Mouse (Mus musculus) limb, embryonic 11.5 days (tissue): ENCODE measurements around the gene B830017H08Rik. TPM values are rescaled to one million over a fixed set of nuclear protein-coding genes. Genes with fewer than 3 reads are reported as not detected.

ENCODE experiments used
- ATAC-seq: fragments of 200-750 bp; cut with Nextera tagmentation; 2 replicates; pipeline ENCODE4 v1.8.0; 2017; ENCODE audit warnings: low read depth; ENCODE audit not compliant: insufficient number of reproducible peaks, low FRiP score, low TSS enrichment
- DNase-seq: peaks from one replicate; pipeline ENCODE4 v3.0.0-alpha.2; 2015; ENCODE audit warnings: low spot score
- H3K27ac ChIP-seq: fragments of 300-500 bp; sonication (generic); replicated peaks from 2 replicates; pipeline ENCODE4 v1.5.1; 2014; ENCODE audit warnings: low read depth, mild to moderate bottlenecking, low read length
- H3K27me3 ChIP-seq: fragments of 300-500 bp; sonication (generic); 2 replicates; pipeline ENCODE4 v1.6.1; 2014; ENCODE audit warnings: mild to moderate bottlenecking, low read length, mixed read lengths; ENCODE audit not compliant: control insufficient read depth, insufficient read depth
- H3K36me3 ChIP-seq: fragments of 300-500 bp; sonication (generic); 2 replicates; pipeline ENCODE4 v1.6.1; 2014; ENCODE audit warnings: mild to moderate bottlenecking, low read length, moderate library complexity, mixed read lengths; ENCODE audit not compliant: control insufficient read depth, insufficient read depth
- H3K4me1 ChIP-seq: fragments of 300-500 bp; sonication (generic); 2 replicates; pipeline ENCODE4 v1.6.1; 2014; ENCODE audit warnings: low read length, mixed read lengths; ENCODE audit not compliant: control insufficient read depth, insufficient read depth
- H3K4me2 ChIP-seq: fragments of 300-500 bp; sonication (generic); 2 replicates; pipeline ENCODE4 v1.6.1; 2014; ENCODE audit warnings: low read depth, mild to moderate bottlenecking, moderate library complexity; ENCODE audit not compliant: severe bottlenecking
- H3K4me3 ChIP-seq: fragments of 300-500 bp; sonication (generic); 2 replicates; pipeline ENCODE4 v1.5.1; 2014; ENCODE audit warnings: low read depth, low read length
- H3K9ac ChIP-seq: fragments of 300-500 bp; sonication (generic); 2 replicates; pipeline ENCODE4 v1.6.1; 2014; ENCODE audit warnings: mild to moderate bottlenecking, low read length
- H3K9me3 ChIP-seq: fragments of 300-500 bp; sonication (generic); 2 replicates; pipeline ENCODE4 v1.6.1; 2016; ENCODE audit warnings: low read length; ENCODE audit not compliant: control insufficient read depth
- WGBS: fragments of 180-500 bp; shearing (Covaris S2); extraction: QIAGEN DNeasy Blood & Tissue Kit; methylation state at CpG from one replicate; pipeline ENCODE4 v1.1.7; 2014; 5-methylcytosine and 5-hydroxymethylcytosine counted together
- polyA plus RNA-seq: library from polyadenylated mRNA; unstranded; fragments of >200 nt; fragmentation: Nextera tagmentation; extraction: Ambion mirVana; gene quantifications from 2 replicates; pipeline ENCODE4 v1.2.1, GENCODE M21; 2014

B830017H08Rik gene
- polyA plus RNA-seq, 1 experiment from 2014 or later = 0.73 TPM

DNA sequence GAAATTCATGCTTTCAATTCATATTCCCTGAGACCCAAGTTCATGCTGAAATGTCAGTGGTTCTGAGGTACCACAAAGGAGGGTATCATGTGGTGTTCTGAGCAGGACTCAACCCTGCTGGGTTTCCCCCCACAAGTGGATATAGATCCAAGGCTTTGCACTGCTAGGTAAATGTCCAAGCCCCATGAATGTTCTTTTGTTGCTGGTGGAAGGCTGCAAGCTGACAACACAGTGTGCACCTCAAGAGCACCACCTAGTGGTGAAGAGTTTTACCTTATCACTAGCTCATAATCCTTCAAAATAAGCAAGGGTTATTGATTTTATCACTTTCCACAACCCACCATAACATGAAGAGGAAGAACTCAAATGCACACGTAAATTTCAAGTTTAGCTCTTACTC, 16.0 kb downstream of the B830017H08Rik start:
- H3K36me3 ChIP-seq = peaks cover 24% of the 10 kb centered on the region; the same call in 1 of the 2 replicates
- H3K4me3 ChIP-seq = no peak overlapping the region
- H3K27me3 ChIP-seq = no peaks in the 10 kb centered on the region
- H3K4me2 ChIP-seq = no peak overlapping the region
- no peaks in the 10 kb centered on the region for H3K4me1 ChIP-seq
- DNase-seq (peak; percentile 63), ATAC-seq (no peak)
- no peak overlapping the region for H3K9ac ChIP-seq
- no peaks in the 10 kb centered on the region for H3K9me3 ChIP-seq
- H3K27ac ChIP-seq = no peak overlapping the region
- WGBS = 26% methylated on average over 1 of the region's 1 CpGs

DNA sequence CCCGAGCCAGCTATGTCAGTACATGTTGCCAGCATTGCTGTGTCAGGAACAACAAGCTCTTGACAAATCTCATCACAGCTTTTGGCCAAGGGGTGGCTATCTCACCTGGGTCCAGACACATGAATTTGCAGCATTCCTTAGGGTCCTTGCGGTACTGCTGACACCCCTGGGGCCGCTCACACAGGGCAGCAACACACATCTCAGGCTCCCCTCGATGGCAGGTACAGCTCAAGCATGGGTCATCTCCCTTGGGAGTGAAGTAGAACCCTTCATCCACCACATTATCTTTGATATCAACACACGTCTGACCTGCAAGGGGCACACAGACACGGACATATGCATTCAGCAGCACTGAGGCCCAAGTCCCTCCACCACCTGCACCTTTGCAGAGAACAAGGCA, 16.6 kb downstream of the B830017H08Rik start:
- ATAC-seq (no peak), DNase-seq (no peak)
- no peak overlapping the region for H3K4me2 ChIP-seq
- 85% methylated on average over 6 of the region's 6 CpGs for WGBS
- H3K9ac ChIP-seq = no peak overlapping the region
- no peak overlapping the region for H3K27ac ChIP-seq
- H3K27me3 ChIP-seq = no peaks in the 10 kb centered on the region
- no peak overlapping the region for H3K4me3 ChIP-seq
- no peaks in the 10 kb centered on the region for H3K9me3 ChIP-seq
- peaks cover 20% of the 10 kb centered on the region; the same call in 1 of the 2 replicates for H3K36me3 ChIP-seq
- H3K4me1 ChIP-seq = no peaks in the 10 kb centered on the region

DNA sequence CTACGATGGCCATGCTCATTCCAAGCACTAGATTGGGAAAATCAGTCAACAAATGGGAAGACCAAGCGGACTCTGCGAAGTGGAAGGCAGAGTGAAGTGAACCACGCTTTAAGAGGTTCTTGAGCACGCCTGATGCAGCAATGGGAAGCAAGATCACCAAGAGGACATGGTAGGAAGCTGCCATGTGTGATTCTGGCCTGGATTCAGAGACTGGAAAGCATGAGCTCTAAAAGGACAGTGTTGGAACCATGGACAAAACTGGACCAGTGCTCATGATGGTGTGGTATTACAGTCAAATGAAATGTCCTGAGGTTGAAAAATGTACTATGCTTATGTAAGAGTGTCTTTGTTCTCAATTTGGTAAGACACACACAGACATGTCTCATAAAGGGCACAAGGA, 18.4 kb downstream of the B830017H08Rik start:
- DNase-seq = no peak

DNA sequence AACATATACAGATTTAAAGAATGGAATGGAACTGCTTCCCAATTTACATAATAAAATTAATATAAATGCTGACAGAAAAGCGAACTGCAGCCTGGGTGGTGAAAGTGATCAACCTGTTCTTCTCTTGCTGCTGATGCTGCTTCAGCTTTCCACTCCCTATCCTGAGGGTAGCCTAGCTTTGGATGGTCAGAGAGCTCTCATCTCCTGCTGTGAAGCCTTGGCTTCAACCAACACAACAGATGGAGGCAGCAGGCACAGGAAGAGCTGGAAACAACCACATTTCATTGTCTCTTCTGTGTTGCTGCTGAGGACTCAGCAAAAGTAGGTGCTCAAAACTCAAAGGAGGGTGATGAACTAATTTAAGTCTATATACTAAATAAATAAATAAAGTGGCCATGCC, 18.9 kb downstream of the B830017H08Rik start:
- Histone ChIP-seq H3K4me1 (no peaks in the 10 kb centered on the region), H3K4me3 (no peak overlapping the region), H3K9ac (no peak overlapping the region), H3K36me3 (peaks cover 17% of the 10 kb centered on the region), H3K27ac (no peak overlapping the region), H3K4me2 (no peak overlapping the region), H3K9me3 (no peaks in the 10 kb centered on the region), H3K27me3 (no peaks in the 10 kb centered on the region)
- DNase-seq (no peak), ATAC-seq (no peak)
- WGBS = 98% methylated on average over 1 of the region's 1 CpGs

More for the DNA sequence above, 18.4 kb downstream of the B830017H08Rik start:
- Histone ChIP-seq H3K9me3 (no peaks in the 10 kb centered on the region), H3K9ac (no peak overlapping the region), H3K27me3 (no peaks in the 10 kb centered on the region), H3K4me1 (no peaks in the 10 kb centered on the region), H3K4me3 (no peak overlapping the region), H3K27ac (no peak overlapping the region), H3K36me3 (peaks cover 15% of the 10 kb centered on the region), H3K4me2 (no peak overlapping the region)
- no peak for ATAC-seq
- WGBS = 96% methylated on average over 5 of the region's 5 CpGs

DNA sequence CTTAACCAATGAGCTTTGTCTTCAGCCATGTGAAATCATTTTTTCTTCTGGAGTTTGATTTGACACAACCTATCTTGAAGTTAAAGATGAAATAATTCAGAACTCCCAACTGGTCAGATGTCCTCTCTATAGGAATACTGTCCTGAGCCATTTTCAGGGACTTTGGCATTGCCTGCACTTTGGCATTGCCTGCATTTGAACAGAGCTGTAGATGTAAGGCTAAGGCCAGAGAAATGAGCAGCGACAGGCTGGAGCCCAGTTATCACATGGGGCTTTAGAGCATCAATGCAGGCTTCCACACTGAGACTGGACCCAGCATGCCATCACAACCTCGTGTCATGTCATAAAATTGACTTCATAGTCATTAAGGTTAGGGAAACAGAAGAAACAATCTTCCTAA, 20.3 kb downstream of the B830017H08Rik start:
- Histone ChIP-seq H3K4me3 (no peak overlapping the region), H3K4me1 (no peaks in the 10 kb centered on the region), H3K4me2 (no peak overlapping the region), H3K36me3 (peaks cover 27% of the 10 kb centered on the region), H3K9me3 (no peaks in the 10 kb centered on the region), H3K9ac (no peak overlapping the region), H3K27me3 (no peaks in the 10 kb centered on the region), H3K27ac (no peak overlapping the region)
- no peak for DNase-seq
- ATAC-seq = no peak
- 86% methylated on average over 2 of the region's 2 CpGs for WGBS

DNA sequence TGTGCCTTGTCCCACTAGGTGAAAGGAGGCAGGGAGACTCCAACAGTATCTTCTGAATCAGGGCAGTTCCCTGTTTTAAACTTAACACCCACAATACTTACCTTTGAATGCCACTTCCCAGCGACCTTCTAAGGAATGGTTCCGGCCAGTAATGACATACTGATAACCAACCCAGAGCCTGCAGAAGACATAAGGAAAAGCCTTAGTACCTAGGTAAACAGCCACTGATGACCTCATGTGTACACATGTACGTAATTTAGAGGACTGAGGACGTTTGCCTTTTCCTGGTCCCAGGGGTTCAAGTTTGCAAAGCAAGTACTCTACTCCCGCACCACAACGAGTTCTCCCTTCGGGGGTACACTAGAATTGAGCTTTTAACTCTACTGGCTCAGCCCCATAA, 24.2 kb downstream of the B830017H08Rik start:
- H3K27me3 ChIP-seq = no peaks in the 10 kb centered on the region
- H3K4me2 ChIP-seq = no peak overlapping the region
- DNase-seq = no peak
- peaks cover 23% of the 10 kb centered on the region for H3K36me3 ChIP-seq
- WGBS = 94% methylated on average over 7 of the region's 7 CpGs
- H3K4me1 ChIP-seq = no peaks in the 10 kb centered on the region
- no peak overlapping the region for H3K4me3 ChIP-seq
- ATAC-seq = no peak
- no peak overlapping the region for H3K9ac ChIP-seq
- H3K27ac ChIP-seq = no peak overlapping the region
- no peaks in the 10 kb centered on the region for H3K9me3 ChIP-seq

DNA sequence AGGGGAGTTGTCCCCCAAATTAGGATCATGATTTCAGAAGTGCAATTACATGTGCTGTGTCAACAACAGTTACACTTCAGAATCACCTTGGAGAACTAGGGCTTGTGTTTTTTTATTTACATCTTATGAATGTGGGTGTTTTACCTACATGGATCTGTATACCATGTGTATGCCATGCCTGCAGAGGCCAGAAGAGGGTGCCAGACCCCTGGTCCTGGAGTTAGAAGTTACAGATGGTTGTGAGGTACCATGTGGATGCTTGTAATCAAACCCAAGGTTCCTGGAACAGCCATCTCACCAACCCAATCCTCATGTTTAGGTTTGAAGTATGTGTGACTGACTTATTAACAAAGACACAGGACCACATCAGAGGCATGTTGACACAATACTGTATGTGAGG, 25.7 kb downstream of the B830017H08Rik start:
- H3K9me3 ChIP-seq = no peaks in the 10 kb centered on the region
- H3K27ac ChIP-seq = no peak overlapping the region
- no peaks in the 10 kb centered on the region for H3K4me1 ChIP-seq
- no peak overlapping the region for H3K9ac ChIP-seq
- H3K4me2 ChIP-seq = no peak overlapping the region
- peaks cover 22% of the 10 kb centered on the region for H3K36me3 ChIP-seq
- DNase-seq = peak; percentile 49
- H3K27me3 ChIP-seq = no peaks in the 10 kb centered on the region
- no peak overlapping the region for H3K4me3 ChIP-seq
- no peak for ATAC-seq

DNA sequence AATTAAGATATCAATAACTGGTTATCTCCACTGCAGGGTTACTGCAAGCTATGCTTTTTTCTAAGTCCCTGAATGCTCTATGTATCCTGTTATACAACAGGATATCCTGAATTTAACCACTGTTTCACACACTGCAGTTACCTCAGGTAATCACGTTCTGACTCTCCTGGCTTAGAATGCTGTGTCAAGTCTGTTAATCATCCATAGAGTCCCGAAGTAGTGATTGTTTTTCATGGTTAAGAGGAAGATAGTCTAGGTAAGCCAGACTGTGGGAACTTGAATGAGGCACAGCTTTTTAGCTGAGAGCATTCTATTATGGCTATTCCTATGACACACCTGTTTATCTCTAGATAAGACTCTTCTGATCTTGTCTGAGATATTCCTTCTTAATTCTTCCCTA, 32.4 kb downstream of the B830017H08Rik start:
- Histone ChIP-seq H3K36me3 (peaks cover 7% of the 10 kb centered on the region; the same call in 1 of the 2 replicates), H3K4me1 (no peaks in the 10 kb centered on the region)
- ATAC-seq = no peak

DNA sequence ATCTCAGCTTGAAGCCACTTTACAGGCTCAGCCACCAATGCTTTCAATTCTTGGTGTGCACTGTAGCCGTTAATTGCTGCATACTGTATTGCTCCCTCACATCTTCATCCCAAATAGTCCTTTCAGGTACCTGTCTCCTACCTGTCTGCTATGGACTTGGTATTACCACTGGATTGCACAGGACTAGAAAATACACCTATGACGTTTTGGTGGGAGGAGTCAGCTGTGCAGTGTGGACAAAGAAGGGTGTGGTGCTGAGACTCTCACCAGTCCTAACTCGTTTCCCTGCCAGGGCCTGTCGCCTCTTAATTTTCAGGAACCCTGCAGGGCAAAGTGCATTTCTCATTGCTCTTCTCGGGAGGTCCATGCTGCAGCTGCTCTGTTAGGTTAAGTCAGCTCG, 32.8 kb downstream of the B830017H08Rik start:
- no peak overlapping the region for H3K4me2 ChIP-seq
- no peak overlapping the region for H3K27ac ChIP-seq
- no peaks in the 10 kb centered on the region for H3K4me1 ChIP-seq
- H3K9me3 ChIP-seq = no peaks in the 10 kb centered on the region
- whole genome bisulfite sequencing = 55% methylated on average over 6 of the region's 6 CpGs
- no peaks in the 10 kb centered on the region for H3K27me3 ChIP-seq
- H3K36me3 ChIP-seq = peaks cover 7% of the 10 kb centered on the region; the same call in 1 of the 2 replicates
- H3K4me3 ChIP-seq = no peak overlapping the region
- no peak overlapping the region for H3K9ac ChIP-seq
- DNase-seq = no peak
- ATAC-seq = no peak

More for the DNA sequence above, 32.4 kb downstream of the B830017H08Rik start:
- Histone ChIP-seq H3K9ac (no peak overlapping the region), H3K4me2 (no peak overlapping the region), H3K9me3 (no peaks in the 10 kb centered on the region), H3K27ac (no peak overlapping the region), H3K27me3 (no peaks in the 10 kb centered on the region), H3K4me3 (no peak overlapping the region)
- WGBS = 93% methylated on average over 2 of the region's 2 CpGs
- DNase-seq = no peak
